Mouse (Mus musculus) C3H10T1/2 (cell line): ENCODE measurements around the gene Oog4. TPM values are rescaled to one million over a fixed set of nuclear protein-coding genes. Genes with fewer than 3 reads are reported as not detected.

Experiments used
- polyA plus RNA-seq, 2 experiments: library from polyadenylated mRNA; unstranded; fragments of >200 nt; fragmentation: generic; extraction: Trizol; gene quantifications; one replicate each; pipeline ENCODE4 v1.2.1; 2012; ENCODE audit warnings: missing spikeins in 2 of 2

The Oog4 gene
- polyA plus RNA-seq = not detected

GRCm38 (mm10) chr4:143450224-143450623 lies at the start of gene Oog4:
Oog4 (minus strand) TSS chr4:143450324.

GRCm38 (mm10) chr4:143412219-143413092 lies 37.7 kb downstream of the Oog4 start, which contains the start of gene Pramef8:
Pramef8 (plus strand) TSS chr4:143412426.

GRCm38 (mm10) chr4:143394181-143394580 lies 55.9 kb downstream of the Oog4 start, which contains the start of gene Pramel1:
Pramel1 (plus strand) TSS chr4:143394428.

Other genes with a start within 250 kb of the Oog4 start
- gene Prdm2, start 237.3 kb downstream of the Oog4 start, polyA plus RNA-seq = 10 to 100 TPM in 1 of 2 experiments, 1 to 10 TPM in 1; 1.5 to 11.1 TPM
- gene Pdpn, start 150.8 kb downstream of the Oog4 start, polyA plus RNA-seq = 10 to 100 TPM; 24.8 to 73.1 TPM
- not detected for gene Lrrc38, start 100.6 kb downstream of the Oog4 start, polyA plus RNA-seq
- not detected for gene Pramel1, start 55.9 kb downstream of the Oog4 start, polyA plus RNA-seq
- gene Pramef8, start 37.9 kb downstream of the Oog4 start, polyA plus RNA-seq = 10 to 100 TPM in 1 of 2 experiments, 1 to 10 TPM in 1; 2.0 to 13.9 TPM
- gene Gm13043, start 61.0 kb upstream of the Oog4 start, polyA plus RNA-seq = not detected
- gene Gm13040, start 85.6 kb upstream of the Oog4 start, polyA plus RNA-seq = under 1 TPM in 1 of 2 experiments, not detected in 1; 0.04 TPM
- gene BC080695, start 101.4 kb upstream of the Oog4 start, polyA plus RNA-seq = not detected
- not detected for gene Gm13057, start 101.4 kb upstream of the Oog4 start, polyA plus RNA-seq
- gene Gm13083, start 164.7 kb upstream of the Oog4 start, polyA plus RNA-seq = under 1 TPM in 1 of 2 experiments, not detected in 1; 0.02 TPM
- gene Gm13088, start 206.9 kb upstream of the Oog4 start, polyA plus RNA-seq = not detected